Mouse (Mus musculus): ENCODE results near the gene Shisa8. TPM values are rescaled to one million over a fixed set of nuclear protein-coding genes. Genes with fewer than 3 reads are reported as not detected.

The Shisa8 gene
- polyA plus RNA-seq, 1 experiment, result 0.77 TPM

- H3K27ac ChIP-seq (ENCODE audit: control insufficient read depth, insufficient read depth, low read depth, low read length, poor library complexity), result peak overlapping the region; percentile 68
- H3K4me3 ChIP-seq (replicated peaks; ENCODE audit: control insufficient read depth, low read depth, low read length), result no peak overlapping the region
- peaks cover 16% of the 10 kb centered on the region for H3K4me1 ChIP-seq (ENCODE audit: control insufficient read depth, insufficient read depth, low read length)
- WGBS, result 14% methylated on average over 10 of the region's 10 CpGs
- TF ChIP-seq POLR2A (IDR thresholded peaks at IDR 0.05; ENCODE audit: borderline replicate concordance, control insufficient read depth, low read depth, low read length) (no peak), CTCF (IDR thresholded peaks at IDR 0.05; ENCODE audit: control insufficient read depth, insufficient read depth, low read length) (no peak)
Measured at GRCm38 (mm10) chr15:82156902-82157301, 55.7 kb downstream of the Shisa8 start.

GRCm38 (mm10) chr15:82156298-82156697, 56.3 kb downstream of the Shisa8 start:
- peaks cover 16% of the 10 kb centered on the region for H3K4me1 ChIP-seq (ENCODE audit: control insufficient read depth, insufficient read depth, low read length)
- H3K4me3 ChIP-seq (replicated peaks; ENCODE audit: control insufficient read depth, low read depth, low read length), result no peak overlapping the region
- H3K27ac ChIP-seq (ENCODE audit: control insufficient read depth, insufficient read depth, low read depth, low read length, poor library complexity), result no peak overlapping the region
- WGBS, result 42% methylated on average over 6 of the region's 6 CpGs
- TF ChIP-seq CTCF (IDR thresholded peaks at IDR 0.05; ENCODE audit: control insufficient read depth, insufficient read depth, low read length) (no peak), POLR2A (IDR thresholded peaks at IDR 0.05; ENCODE audit: borderline replicate concordance, control insufficient read depth, low read depth, low read length) (no peak)

Other genes starting within 250 kb of the Shisa8 start
- 3.0 TPM in 1 of 2 replicates, not detected in the other for gene 1700029P11Rik, start 232.3 kb downstream of the Shisa8 start, polyA plus RNA-seq (2011; ENCODE audit: insufficient read depth, insufficient read length, low replicate concordance, missing spikeins)
- 60.8 and 96.2 TPM in 2 replicates for gene Xrcc6, start 225.0 kb downstream of the Shisa8 start, polyA plus RNA-seq (2011; ENCODE audit: insufficient read depth, insufficient read length, low replicate concordance, missing spikeins)
- 12.5 and 22.7 TPM in 2 replicates for gene Desi1, start 179.0 kb downstream of the Shisa8 start, polyA plus RNA-seq (2011; ENCODE audit: insufficient read depth, insufficient read length, low replicate concordance, missing spikeins)
- 119 and 144 TPM in 2 replicates for gene Snu13, start 165.2 kb downstream of the Shisa8 start, polyA plus RNA-seq (2011; ENCODE audit: insufficient read depth, insufficient read length, low replicate concordance, missing spikeins)
- gene 4930407I10Rik, start 153.7 kb downstream of the Shisa8 start, polyA plus RNA-seq (2011; ENCODE audit: insufficient read depth, insufficient read length, low replicate concordance, missing spikeins), result not detected in 2 replicates
- gene Mei1, start 142.8 kb downstream of the Shisa8 start, polyA plus RNA-seq (2011; ENCODE audit: insufficient read depth, insufficient read length, low replicate concordance, missing spikeins), result not detected in 2 replicates
- gene Ccdc134, start 84.9 kb downstream of the Shisa8 start, polyA plus RNA-seq (2011; ENCODE audit: insufficient read depth, insufficient read length, low replicate concordance, missing spikeins), result 23.8 and 28.2 TPM in 2 replicates
- 19.3 and 46.3 TPM in 2 replicates for gene Srebf2, start 65.6 kb downstream of the Shisa8 start, polyA plus RNA-seq (2011; ENCODE audit: insufficient read depth, insufficient read length, low replicate concordance, missing spikeins)
- 12.1 and 24.9 TPM in 2 replicates for gene Tnfrsf13c, start 11.6 kb upstream of the Shisa8 start, polyA plus RNA-seq (2011; ENCODE audit: insufficient read depth, insufficient read length, low replicate concordance, missing spikeins)
- 19.5 and 21.2 TPM in 2 replicates for gene Cenpm, start 31.9 kb upstream of the Shisa8 start, polyA plus RNA-seq (2011; ENCODE audit: insufficient read depth, insufficient read length, low replicate concordance, missing spikeins)
- not detected in 2 replicates for gene 1500009C09Rik, start 39.6 kb upstream of the Shisa8 start, polyA plus RNA-seq (2011; ENCODE audit: insufficient read depth, insufficient read length, low replicate concordance, missing spikeins)
- 2.0 TPM in 1 of 2 replicates, not detected in the other for gene Sept3, start 62.1 kb upstream of the Shisa8 start, polyA plus RNA-seq (2011; ENCODE audit: insufficient read depth, insufficient read length, low replicate concordance, missing spikeins)
- not detected in 2 replicates for gene Wbp2nl, start 86.1 kb upstream of the Shisa8 start, polyA plus RNA-seq (2011; ENCODE audit: insufficient read depth, insufficient read length, low replicate concordance, missing spikeins)
- gene Naga, start 126.1 kb upstream of the Shisa8 start, polyA plus RNA-seq (2011; ENCODE audit: insufficient read depth, insufficient read length, low replicate concordance, missing spikeins), result 35.6 and 49.3 TPM in 2 replicates
- 22.5 and 34.5 TPM in 2 replicates for gene Pheta2, start 126.1 kb upstream of the Shisa8 start, polyA plus RNA-seq (2011; ENCODE audit: insufficient read depth, insufficient read length, low replicate concordance, missing spikeins)
- gene Smdt1, start 126.1 kb upstream of the Shisa8 start, polyA plus RNA-seq (2011; ENCODE audit: insufficient read depth, insufficient read length, low replicate concordance, missing spikeins), result 121 and 216 TPM in 2 replicates
- gene Ndufa6, start 141.5 kb upstream of the Shisa8 start, polyA plus RNA-seq (2011; ENCODE audit: insufficient read depth, insufficient read length, low replicate concordance, missing spikeins), result 120 and 208 TPM in 2 replicates
- gene Cyp2d22, start 167.4 kb upstream of the Shisa8 start, polyA plus RNA-seq (2011; ENCODE audit: insufficient read depth, insufficient read length, low replicate concordance, missing spikeins), result 5.2 and 7.2 TPM in 2 replicates
- gene Cyp2d11, start 181.2 kb upstream of the Shisa8 start, polyA plus RNA-seq (2011; ENCODE audit: insufficient read depth, insufficient read length, low replicate concordance, missing spikeins), result not detected in 2 replicates
- 1.4 and 3.4 TPM in 2 replicates for gene Cyp2d10, start 194.4 kb upstream of the Shisa8 start, polyA plus RNA-seq (2011; ENCODE audit: insufficient read depth, insufficient read length, low replicate concordance, missing spikeins)
- 1.3 and 5.0 TPM in 2 replicates for gene Cyp2d9, start 220.6 kb upstream of the Shisa8 start, polyA plus RNA-seq (2011; ENCODE audit: insufficient read depth, insufficient read length, low replicate concordance, missing spikeins)